Mouse (Mus musculus) 3T3-L1 (cell line): ENCODE results near the gene Jazf1.

Experiments
- DNase-seq: peaks from one replicate; pipeline ENCODE4 v3.0.0-alpha.2; 2015; ENCODE audit warnings: low read depth, low spot score

Jazf1 gene

GRCm38 (mm10) chr6:52956131-52956530, 112.3 kb downstream of the Jazf1 start:
- no peak for DNase-seq

GRCm38 (mm10) chr6:52955304-52955703, 113.1 kb downstream of the Jazf1 start:
- DNase-seq, result no peak

GRCm38 (mm10) chr6:52954861-52955260, 113.6 kb downstream of the Jazf1 start:
- DNase-seq, result no peak

- peak; percentile 5 for DNase-seq
These were observed 114.0 kb downstream of the Jazf1 start for GRCm38 (mm10) chr6:52954441-52954840.

DNA sequence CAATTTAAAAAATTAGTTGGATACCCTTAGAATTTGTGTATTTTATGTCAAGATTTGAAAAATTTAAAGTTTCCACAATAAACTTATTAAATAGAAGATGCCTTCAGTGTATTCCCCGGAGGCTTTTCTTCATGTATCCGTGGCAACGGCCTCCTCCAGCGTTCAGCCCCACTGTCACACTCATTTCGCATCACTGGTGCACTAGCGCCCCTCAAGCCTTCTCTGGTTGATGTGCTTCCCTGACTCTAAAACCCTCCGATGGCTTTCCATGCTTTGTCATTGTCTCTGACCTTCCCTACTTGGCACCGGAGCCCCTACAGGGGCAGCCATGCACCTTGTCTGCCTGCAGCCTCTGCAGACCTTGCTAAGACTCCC, 115.9 kb downstream of the Jazf1 start:
- DNase-seq, result no peak

DNA sequence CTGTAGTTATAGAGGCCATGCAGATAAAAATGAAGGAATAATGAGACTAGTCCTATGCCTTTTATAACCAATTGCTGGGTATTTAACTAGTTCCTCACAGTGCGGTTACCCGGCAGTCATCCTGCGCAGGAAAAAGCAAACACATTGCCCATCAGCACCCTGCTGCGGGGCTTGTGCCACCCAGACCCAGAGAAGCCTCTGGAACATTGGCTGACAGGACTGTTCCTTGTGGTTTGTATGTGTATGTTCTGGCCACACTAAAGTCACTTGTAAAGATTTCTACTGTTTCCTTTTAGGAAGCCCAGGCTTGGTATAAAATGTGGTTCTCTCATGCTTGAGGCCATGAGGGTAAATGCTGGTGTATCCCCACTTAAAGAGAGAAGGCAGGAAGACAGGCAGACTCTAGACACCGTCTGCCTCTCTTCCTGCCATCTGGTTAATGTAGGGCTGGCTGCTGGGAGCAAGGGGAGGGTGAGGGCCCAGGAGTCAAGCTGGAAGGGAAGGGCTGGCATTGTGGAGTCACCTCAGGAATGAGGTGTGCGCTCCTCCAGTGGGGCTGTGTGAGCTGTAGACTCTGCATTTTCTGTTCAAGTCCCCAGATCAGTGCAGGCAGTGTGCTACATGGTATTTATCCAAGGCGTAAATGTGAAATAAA, 116.4 kb downstream of the Jazf1 start:
- DNase-seq, result no peak

DNA sequence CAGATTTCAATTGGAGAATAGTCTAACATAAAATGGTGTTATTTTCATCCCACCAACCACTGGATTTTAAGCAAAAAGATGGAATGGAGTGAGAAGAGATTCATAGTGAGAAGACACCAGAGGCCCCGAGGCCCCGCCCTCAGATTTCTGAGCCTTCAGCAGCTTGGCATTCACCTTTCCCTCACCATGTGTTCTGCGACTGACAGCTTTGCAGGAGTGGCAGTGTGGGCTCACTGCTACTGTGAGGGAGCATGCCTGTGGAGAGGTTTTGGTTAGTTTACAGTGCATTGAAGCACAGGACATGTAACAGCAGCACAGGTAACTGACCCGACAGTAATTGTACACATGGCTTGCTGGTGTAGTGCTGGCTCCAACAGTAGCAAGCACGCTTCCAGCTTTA, 118.1 kb downstream of the Jazf1 start:
- no peak for DNase-seq

- no peak for DNase-seq
These were observed 125.9 kb downstream of the Jazf1 start for GRCm38 (mm10) chr6:52942534-52942933.

- DNase-seq, result no peak
These were observed 126.3 kb downstream of the Jazf1 start for GRCm38 (mm10) chr6:52942101-52942500.

DNA sequence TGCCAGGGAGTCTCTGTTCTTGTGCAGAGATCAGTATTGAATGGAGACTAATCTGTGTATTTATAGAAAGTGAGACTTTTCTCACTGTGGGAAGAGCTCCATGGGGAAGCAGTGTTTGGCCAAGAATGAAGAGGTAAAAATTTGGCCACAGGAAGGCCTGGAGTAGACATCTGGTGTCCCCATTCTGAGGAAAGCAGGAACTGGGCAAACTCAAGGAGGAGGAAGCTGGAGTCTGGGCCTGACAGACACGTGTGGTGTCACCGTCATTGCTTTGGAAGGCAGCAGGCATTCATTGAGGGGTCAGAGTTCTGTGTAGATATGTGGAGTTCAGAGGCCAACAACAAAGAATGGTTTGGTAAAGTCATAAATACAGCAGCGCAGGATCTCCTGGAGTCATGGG, 130.5 kb downstream of the Jazf1 start:
- DNase-seq, result no peak

GRCm38 (mm10) chr6:52936995-52937394, 131.4 kb downstream of the Jazf1 start:
- no peak for DNase-seq

GRCm38 (mm10) chr6:52934021-52934420, 134.4 kb downstream of the Jazf1 start:
- no peak for DNase-seq

DNA sequence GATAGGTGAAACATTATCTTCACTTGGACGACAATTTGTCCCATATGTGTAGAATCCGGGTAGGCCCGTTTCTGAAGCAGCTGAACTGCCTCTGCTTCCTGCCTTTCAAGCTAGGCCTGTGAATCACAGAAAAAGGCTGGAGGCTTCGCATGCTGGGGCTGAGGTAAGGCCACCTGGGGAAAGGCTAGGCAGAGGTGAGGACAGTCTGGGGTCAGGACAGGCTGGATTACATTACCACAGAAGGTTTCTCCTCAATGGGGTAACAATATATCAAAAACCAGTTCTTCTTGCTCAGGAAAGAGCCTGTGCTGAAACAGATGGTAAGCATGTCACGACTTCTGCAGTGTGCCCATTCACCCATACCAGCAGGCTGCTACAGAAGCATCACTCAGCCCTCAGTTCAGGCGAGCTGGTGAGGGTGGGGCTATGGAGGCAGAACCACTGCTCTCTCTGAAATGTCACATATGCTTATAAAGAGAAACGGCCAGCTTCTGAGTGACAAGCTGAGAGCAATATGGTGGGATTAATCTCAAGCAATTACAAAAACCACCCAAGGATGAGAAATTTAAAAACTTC, 135.7 kb downstream of the Jazf1 start:
- no peak for DNase-seq

GRCm38 (mm10) chr6:52929358-52929757, 139.1 kb downstream of the Jazf1 start:
- no peak for DNase-seq

GRCm38 (mm10) chr6:52926947-52927346, 141.5 kb downstream of the Jazf1 start:
- peak; percentile 43 for DNase-seq

DNA sequence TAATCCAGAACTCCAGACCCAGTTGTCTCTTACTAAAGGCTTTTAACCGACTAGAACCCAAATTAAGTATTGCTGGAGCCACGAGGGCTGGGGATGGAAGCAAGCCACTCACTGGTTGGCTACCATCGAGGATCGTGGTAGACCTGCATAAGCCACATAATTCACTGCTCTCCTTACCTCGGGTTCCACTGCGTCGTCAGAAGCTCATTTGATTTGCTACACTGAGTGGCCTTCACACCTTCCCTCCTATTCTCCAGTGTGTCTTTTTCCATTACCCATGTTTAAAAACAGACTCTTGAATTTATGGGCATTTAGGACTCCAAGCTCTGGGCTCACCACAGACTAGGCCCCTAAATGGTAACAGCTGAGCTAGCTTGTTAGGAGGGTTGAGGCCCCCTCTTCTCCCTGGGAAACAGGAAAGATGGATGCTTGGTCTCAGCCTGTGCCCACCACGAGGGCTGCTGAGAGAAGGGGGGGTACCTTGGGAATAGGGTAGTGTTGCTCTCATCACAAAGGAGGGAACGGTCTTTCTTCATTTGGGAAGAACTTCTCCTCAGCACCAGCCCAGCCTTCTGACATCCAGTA, 142.9 kb downstream of the Jazf1 start:
- DNase-seq, result no peak

DNA sequence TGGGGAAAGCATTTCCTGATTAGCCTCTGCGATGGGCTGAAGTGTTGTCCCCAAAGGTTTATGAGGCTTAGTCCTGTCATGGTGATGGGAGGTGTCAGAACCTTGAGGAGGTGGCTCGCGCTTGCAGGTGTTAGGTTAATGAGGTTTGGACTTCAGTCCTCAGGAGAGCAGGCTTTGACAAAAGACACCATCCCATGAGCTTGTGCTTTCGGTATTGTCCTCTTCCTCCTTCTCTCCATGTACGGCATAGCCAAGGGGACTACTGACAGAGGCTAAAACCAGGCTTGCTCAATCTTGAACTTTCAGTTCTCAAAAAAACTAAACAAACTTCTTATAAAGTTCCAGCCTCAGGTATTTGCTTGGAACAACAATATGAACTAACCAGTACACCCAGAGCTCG, 147.2 kb downstream of the Jazf1 start:
- DNase-seq, result no peak

DNA sequence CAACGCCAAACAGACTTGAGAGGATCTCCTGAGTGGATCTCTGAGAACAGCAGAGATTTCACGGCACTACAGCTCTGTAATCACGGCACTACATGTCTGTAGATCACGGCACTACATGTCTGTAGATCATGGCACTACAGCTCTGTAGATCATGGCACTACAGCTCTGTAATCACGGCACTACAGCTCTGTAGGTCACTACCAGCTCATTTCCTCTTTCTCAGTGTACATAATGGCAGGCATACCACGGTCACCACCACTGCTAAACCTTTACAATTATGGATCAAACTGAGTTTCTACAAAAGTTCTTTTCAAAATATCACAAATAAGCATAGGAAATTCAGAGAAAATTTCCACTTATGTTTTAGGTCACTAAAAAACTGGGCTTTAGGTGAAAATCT, 147.7 kb downstream of the Jazf1 start:
- no peak for DNase-seq

DNA sequence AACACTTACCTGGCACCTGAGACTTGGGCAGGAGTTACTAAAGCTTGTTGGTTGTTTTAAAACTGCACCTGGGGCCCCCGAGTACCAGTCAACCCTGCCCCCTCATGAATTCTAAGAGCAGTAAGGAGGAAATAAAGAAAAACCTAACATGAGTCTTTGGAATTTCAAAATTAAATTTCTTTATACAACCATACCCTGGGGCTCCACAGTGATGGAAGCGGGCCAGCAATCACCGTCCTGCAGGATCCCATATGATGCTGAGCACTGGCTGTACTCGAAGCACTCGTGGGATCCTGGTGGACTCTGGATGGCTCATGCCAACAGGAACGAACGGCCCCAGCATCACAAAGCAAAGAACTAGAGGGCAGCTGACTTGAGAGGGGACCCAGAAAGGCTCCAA, 149.0 kb downstream of the Jazf1 start:
- no peak for DNase-seq

DNA sequence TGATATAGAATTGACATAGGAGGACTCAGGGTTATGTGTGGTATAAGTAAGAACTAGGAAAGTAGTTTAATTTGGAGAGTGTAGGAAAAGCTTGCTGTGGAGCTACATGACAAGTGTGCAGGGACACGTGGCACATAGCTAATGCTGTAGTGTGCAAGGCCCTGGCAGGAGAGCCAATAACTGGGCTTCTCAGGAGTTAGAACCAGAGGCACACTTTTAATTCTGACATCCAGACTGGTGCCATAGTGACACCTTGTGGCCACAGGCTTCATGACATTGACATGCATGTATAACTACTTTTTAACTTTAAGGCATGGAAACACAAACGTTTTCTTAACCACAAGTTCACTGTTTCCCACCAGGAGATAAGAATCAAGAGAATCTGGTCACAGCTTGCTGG, 149.5 kb downstream of the Jazf1 start:
- peak; percentile 92 for DNase-seq

- no peak for DNase-seq
These were observed 151.0 kb downstream of the Jazf1 start for GRCm38 (mm10) chr6:52917471-52917870.

- no peak for DNase-seq
These were observed 151.5 kb downstream of the Jazf1 start for GRCm38 (mm10) chr6:52916836-52917376.

DNA sequence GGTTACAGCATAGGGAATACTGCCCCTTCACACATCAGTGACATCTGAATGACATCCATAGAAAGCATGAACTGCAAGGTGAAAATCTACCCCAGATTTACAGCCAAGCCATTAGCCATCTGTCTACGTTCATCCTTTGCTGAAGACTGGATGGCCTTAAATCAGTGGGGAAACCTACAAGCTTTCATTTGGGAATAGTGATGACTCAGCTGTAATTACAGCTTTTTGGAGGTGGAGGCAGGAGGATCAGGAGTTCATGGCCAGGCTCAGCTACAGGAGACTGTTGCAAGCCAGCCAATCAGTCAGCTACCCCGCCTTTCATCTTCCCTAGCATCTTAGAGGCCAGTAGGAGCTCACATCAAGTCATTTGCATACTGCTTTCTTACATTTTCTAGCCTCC, 153.5 kb downstream of the Jazf1 start:
- DNase-seq, result no peak
